Mouse (Mus musculus) cerebellum, adult 2 months (tissue): ENCODE measurements around the gene Naa50. TPM values are rescaled to one million over a fixed set of nuclear protein-coding genes. Genes with fewer than 3 reads are reported as not detected.

Experiments used
- DNase-seq, 2 experiments: peaks; one replicate each; pipeline ENCODE4 v3.0.0; 2021
- H3K27ac ChIP-seq: fragments of 200-500 bp; 2 replicates; pipeline ENCODE4 v1.5.1; 2012; ENCODE audit warnings: low read length, control low read depth, inconsistent platforms; ENCODE audit not compliant: insufficient read depth
- H3K27me3 ChIP-seq: fragments of 200-500 bp; 2 replicates; pipeline ENCODE4 v1.6.1; 2012; ENCODE audit warnings: inconsistent platforms, mild to moderate bottlenecking, low read length, moderate library complexity; ENCODE audit not compliant: control insufficient read depth, insufficient read depth
- H3K4me1 ChIP-seq: fragments of 200-500 bp; 2 replicates; pipeline ENCODE4 v1.6.1; 2011; ENCODE audit warnings: low read length; ENCODE audit not compliant: control insufficient read depth, insufficient read depth
- H3K4me3 ChIP-seq: fragments of 200-500 bp; replicated peaks from 2 replicates; pipeline ENCODE3; 2011; ENCODE audit warnings: mild to moderate bottlenecking, low read depth, low read length, control low read depth; ENCODE audit not compliant: insufficient read depth
- CTCF ChIP-seq: fragments of 200-500 bp; IDR thresholded peaks from 2 replicates; pipeline ENCODE4 v1.5.1; 2011; ENCODE audit warnings: low read depth, mild to moderate bottlenecking, control low read depth, low read length, moderate library complexity, borderline replicate concordance; ENCODE audit not compliant: insufficient read depth
- POLR2A ChIP-seq: fragments of 200-500 bp; IDR thresholded peaks from 2 replicates; pipeline ENCODE4 v1.6.1; 2011; ENCODE audit warnings: low read length, control low read depth, borderline replicate concordance; ENCODE audit not compliant: insufficient read depth
- WGBS: fragments of 180-500 bp; shearing (Covaris S2); methylation state at CpG from one replicate; pipeline ENCODE4 v1.1.7; 2018; 5-methylcytosine and 5-hydroxymethylcytosine counted together
- polyA plus RNA-seq: library from polyadenylated mRNA; depleted of rRNA; stranded (reverse); fragments of >200 nt; gene quantifications from 2 replicates; pipeline ENCODE4 v1.2.3, GENCODE M21; 2012

Gene Naa50
- polyA plus RNA-seq, 1 experiment = 30.0 TPM

- TF ChIP-seq POLR2A (no peak), CTCF (no peak)
- WGBS = 71% methylated on average over 4 of the region's 4 CpGs
- Histone ChIP-seq H3K27me3 (no peaks in the 10 kb centered on the region), H3K4me3 (no peak overlapping the region), H3K4me1 (no peaks in the 10 kb centered on the region), H3K27ac (no peak overlapping the region)
- no peak for DNase-seq
Measured at GRCm38 (mm10) chr16:44132300-44132699, 7.3 kb upstream of the Naa50 start.

GRCm38 (mm10) chr16:44133187-44133586 lies 6.4 kb upstream of the Naa50 start:
- no peak overlapping the region for H3K27ac ChIP-seq
- no peak for DNase-seq
- TF ChIP-seq CTCF (no peak), POLR2A (no peak)
- no peaks in the 10 kb centered on the region for H3K4me1 ChIP-seq
- no peak overlapping the region for H3K4me3 ChIP-seq
- no peaks in the 10 kb centered on the region for H3K27me3 ChIP-seq
- WGBS = 71% methylated on average over 3 of the region's 3 CpGs

GRCm38 (mm10) chr16:44136511-44137021 lies 3.1 kb upstream of the Naa50 start:
- no peaks in the 10 kb centered on the region for H3K4me1 ChIP-seq
- H3K27me3 ChIP-seq = no peaks in the 10 kb centered on the region
- H3K27ac ChIP-seq = no peak overlapping the region
- DNase-seq = no peak
- no peak for TF ChIP-seq POLR2A
- no peak for TF ChIP-seq CTCF
- H3K4me3 ChIP-seq = no peak overlapping the region
- 62% methylated on average over 6 of the region's 6 CpGs for WGBS

- TF ChIP-seq CTCF (no peak), POLR2A (no peak; the same call in 1 of the 2 replicates)
- H3K27me3 ChIP-seq = no peaks in the 10 kb centered on the region
- peak overlapping the region; percentile 79 for H3K4me3 ChIP-seq
- under 1% methylated on average over 24 of the region's 24 CpGs for WGBS
- peak overlapping the region; percentile 19 for H3K27ac ChIP-seq
- no peaks in the 10 kb centered on the region for H3K4me1 ChIP-seq
- DNase-seq = peak; percentile 34 to 49
Measured at GRCm38 (mm10) chr16:44138377-44138978, 1.2 kb upstream of the Naa50 start.

GRCm38 (mm10) chr16:44138979-44139535 lies 573 bp upstream of the Naa50 start:
- peak overlapping the region; percentile 79 for H3K4me3 ChIP-seq
- no peaks in the 10 kb centered on the region for H3K4me1 ChIP-seq
- TF ChIP-seq CTCF (no peak), POLR2A (peak; percentile 85; the same call in 1 of the 2 replicates)
- H3K27ac ChIP-seq = peak overlapping the region; percentile 99
- WGBS = under 1% methylated on average over 25 of the region's 25 CpGs
- DNase-seq = peak; percentile 90 to 93
- no peaks in the 10 kb centered on the region for H3K27me3 ChIP-seq

- Histone ChIP-seq H3K4me1 (no peaks in the 10 kb centered on the region), H3K27ac (peak overlapping the region; percentile 68), H3K27me3 (no peaks in the 10 kb centered on the region), H3K4me3 (peak overlapping the region; percentile 97)
- TF ChIP-seq POLR2A = no peak
- peak; percentile 44; the same call in 1 of the 2 replicates for TF ChIP-seq CTCF
- peak; percentile 77 to 86 for DNase-seq
- WGBS = 1% methylated on average over 44 of the region's 44 CpGs
Measured at GRCm38 (mm10) chr16:44140186-44140787, 657 bp downstream of the Naa50 start.

GRCm38 (mm10) chr16:44141483-44141882 lies 1.9 kb downstream of the Naa50 start:
- H3K4me1 ChIP-seq = no peaks in the 10 kb centered on the region
- peak overlapping the region; percentile 0 for H3K4me3 ChIP-seq
- H3K27ac ChIP-seq = no peak overlapping the region
- no peaks in the 10 kb centered on the region for H3K27me3 ChIP-seq
- DNase-seq = no peak
- WGBS = 4% methylated on average over 6 of the region's 6 CpGs
- TF ChIP-seq POLR2A (no peak), CTCF (no peak)

GRCm38 (mm10) chr16:44149002-44149767 lies 9.6 kb downstream of the Naa50 start:
- 100% methylated on average over 1 of the region's 1 CpGs for WGBS
- H3K27me3 ChIP-seq = no peaks in the 10 kb centered on the region

More at GRCm38 (mm10) chr16:44149002-44149767, 9.6 kb downstream of the Naa50 start:
- no peak overlapping the region for H3K27ac ChIP-seq
- no peak overlapping the region for H3K4me3 ChIP-seq
- no peaks in the 10 kb centered on the region for H3K4me1 ChIP-seq
- no peak for DNase-seq
- no peak for TF ChIP-seq CTCF
- TF ChIP-seq POLR2A = no peak
